Mouse (Mus musculus) cerebellum, adult 11 months (tissue): ENCODE measurements around the gene Mapkapk2.
"Not testable (repeated sequence)": the region's sequence is repeated elsewhere in the genome, so short reads cannot be mapped to it uniquely, and the experiment has no call there.

Source experiments
- DNase-seq: peaks from one replicate; pipeline ENCODE4 v3.0.0; 2022

Gene Mapkapk2

DNA sequence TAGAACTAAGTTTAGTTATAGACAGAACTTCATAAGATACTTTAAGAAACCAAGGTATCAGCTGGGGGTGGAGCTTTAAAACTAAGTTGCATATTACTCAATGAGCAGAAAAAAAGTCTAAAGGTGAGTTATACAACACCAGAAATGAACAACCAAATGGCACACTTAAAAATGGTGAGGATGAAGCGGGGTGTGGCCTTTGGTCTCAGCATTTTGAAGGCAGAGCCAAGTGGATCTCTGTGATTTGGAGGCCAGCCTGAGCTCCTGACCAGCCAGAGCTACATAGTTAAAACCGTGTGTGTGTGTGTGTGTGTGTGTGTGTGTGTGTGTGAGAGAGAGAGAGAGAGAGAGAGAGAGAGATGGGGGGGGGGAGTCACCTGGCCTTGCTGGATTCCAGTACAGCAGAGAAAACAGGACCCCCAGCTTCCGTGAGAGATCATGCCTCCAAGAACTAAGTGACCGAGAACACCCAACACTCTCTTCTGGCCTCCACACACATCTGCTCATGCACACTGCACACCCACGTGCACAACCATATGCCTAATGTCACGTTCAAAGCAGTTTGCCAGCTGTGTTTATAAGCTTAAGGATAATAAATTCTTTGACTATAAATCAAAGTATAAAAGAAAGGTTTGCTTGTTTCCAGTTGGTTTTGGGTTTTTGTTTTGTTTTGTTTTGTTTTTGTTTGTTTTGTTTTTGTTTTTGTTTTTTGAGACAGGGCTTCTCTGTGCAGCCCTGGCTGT lies 49.3 kb downstream of the Mapkapk2 start:
- DNase-seq = no peak

DNA sequence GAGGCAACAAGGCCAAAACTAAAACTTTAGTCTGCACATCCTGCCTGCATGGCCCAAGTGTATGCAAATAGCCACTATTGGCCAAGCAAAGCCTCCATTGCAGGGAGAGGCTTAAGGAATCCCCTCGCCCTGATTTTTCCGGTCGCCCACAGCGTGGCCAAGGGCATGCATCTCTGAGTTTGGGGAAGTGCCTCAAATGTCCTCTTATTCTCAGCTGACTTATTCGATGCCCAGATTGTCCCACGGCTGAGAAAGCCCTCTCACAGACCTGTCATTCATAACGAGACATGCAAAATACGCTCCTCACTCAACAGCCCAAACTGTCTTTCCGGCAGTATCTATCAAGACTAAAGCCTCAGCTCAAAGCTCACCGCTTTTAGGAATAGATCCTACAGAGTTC lies 51.0 kb downstream of the Mapkapk2 start:
- DNase-seq = no peak

DNA sequence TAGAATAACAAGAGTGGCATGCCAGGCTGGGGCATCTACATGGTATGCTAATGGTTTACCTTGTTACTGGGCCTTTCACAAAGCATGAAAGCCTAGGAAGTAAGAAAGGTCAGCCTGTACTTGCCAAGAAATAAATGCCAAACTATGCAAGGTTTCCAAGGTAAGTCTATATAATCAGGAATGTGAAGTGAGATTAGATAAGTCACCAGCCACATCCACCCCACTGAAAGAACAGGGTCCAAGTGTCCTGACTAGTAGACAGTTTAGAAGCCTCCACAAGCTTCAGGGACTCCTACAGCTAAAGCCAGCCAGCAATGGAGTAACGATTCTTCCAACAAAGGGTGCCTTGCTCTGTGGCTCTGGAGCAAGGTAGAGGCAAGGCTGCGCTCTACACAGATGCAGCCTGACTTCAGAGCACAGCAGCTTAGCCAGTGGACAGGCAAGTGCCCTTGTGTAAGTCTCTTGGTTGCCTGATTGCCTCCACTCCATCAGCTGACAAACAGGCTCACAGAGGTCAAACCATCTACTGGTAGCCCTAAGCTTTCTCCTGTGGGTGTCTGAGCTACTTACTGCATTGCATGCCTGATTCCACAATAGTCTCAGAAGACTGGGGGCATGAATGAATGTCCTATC lies 51.8 kb downstream of the Mapkapk2 start:
- DNase-seq = no peak

DNA sequence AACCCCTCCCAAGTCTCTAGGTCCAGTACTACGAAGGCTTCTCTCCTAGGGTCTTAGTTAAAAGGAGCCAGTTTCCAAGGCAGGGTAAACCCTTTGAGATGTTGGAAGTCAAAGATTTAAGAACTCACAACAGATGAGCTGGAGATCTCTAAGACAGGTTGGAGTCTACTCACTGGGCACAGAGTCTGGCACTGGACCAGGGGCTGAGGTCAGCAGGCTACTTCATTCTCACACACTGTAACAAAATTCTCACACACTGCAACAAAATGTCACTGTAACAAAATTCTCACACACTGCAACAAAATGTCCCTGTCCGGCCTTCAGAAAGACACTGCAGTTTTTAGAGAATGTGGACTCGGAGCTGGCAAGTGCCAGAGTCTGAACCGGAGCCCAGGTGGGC lies 54.0 kb downstream of the Mapkapk2 start:
- no peak for DNase-seq

DNA sequence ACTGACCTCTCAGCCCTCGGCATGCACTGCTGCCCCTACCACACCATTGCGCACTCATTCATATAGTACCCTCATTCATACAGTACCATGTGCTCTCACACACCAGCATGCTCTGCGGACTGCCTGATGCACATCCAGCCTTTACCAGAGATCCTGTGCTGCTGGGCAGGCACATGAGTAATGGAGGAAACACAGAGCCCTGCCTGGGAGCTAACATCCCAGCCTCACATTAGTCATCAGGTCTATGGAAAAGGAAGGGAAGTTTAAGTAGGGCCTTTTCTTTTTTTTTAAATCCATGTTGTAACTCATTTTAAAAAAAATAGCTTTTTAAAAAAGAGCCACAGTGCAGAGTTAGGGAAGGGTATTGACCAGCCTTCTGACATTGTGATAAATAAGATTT lies 54.9 kb downstream of the Mapkapk2 start:
- no peak for DNase-seq

DNA sequence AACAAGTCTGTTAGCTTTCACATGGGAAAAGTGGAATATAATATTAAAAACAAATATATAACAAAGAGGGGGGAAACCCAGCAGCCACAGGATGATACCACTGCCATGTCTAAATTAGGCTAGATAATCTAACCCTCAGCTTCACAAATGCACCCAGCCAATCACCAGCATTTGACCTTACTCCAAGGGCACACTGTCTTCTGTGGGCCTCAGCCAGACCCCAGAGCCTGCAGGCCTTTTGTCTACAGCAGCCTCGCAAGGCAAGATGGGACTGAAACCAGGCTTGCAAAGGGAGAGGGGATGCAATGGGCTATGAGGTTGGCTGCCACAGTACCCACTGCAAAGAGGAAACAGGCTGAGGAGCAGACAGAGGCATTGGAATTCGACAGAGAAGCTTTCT lies 55.4 kb downstream of the Mapkapk2 start:
- DNase-seq = no peak

DNA sequence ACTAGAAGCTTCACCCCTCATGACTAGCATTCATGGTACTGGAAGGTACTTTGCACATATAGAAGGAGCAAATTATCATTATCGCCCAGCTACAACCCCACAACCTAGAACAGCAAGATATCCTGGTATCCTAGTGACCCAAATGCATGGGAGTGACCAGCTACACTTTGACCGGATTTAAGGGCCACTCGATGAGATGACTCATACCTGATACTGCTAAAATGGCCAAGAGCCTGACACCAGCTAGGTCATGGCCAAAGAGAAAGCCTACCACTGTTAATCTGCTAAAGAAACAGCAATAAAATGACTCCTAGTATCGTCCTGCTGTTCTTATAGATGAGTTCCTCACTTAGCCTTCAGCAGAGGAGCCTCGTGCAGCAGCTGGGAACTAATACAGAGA lies 58.1 kb downstream of the Mapkapk2 start:
- no peak for DNase-seq

DNA sequence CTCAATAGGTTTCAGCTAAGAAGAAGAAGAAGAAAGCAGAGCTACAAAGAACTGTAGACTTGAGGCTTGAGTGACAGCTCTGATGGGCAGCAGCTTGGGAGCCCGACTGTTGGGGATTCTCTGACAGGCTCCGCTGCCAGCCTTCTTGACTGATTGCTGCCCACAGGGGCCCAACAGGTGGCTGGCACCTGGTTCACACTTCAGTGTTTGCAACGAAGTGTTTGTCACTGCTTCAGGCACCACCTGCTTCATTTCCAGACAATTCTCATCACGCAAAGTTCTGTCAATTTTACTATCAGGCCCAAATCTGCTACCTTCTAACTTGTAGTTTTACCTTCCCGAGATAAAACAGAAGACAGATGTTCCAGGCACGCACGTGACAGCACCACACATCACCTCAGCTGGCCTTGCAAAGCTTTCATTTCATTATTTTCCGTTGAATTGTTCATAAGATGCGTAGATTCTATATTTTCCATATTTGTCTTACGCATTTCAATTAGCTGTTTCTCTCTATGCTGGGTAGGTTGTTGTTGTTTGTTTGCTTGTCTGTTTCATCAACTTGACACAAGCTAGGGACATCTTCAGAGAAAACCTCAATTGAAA lies 59.1 kb downstream of the Mapkapk2 start:
- DNase-seq = no peak

DNA sequence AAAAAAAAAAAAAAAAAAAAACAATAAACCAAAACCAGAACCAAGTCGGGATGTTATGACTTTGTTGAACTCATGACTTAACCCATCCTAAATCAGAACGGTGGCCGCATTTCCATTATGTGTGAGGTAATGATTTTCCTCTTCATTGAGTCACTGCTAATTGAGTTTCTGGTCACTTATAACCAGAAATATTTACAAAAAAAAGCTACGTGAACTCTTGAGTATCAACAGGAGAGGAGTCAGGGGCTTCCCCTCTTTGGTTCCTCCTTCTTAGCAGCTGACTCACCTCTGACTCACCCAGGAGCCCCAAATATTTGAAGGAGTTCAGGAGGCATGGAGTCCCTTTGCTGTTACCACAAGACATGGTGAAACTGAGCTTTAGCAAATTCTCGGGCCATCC lies 59.6 kb downstream of the Mapkapk2 start:
- no peak for DNase-seq

DNA sequence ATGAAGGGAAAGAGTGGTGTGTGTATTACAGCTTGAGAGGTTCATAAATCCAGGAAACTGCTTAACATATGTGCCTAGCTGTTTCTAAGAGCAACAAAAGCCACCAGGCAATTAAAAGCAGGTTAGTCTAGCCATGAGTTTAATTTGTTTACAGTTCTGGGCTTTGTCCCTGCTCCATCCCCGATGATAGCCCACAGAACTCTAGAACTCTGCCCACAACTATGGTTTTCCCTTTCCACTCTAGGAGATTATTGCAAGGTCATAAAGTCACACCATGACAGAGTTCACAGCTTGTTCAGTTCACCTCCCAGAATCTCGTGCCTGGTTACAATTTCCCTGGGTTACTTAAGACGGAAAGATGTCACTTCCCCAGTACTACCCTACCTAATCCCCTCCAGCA lies 66.4 kb downstream of the Mapkapk2 start:
- no peak for DNase-seq

DNA sequence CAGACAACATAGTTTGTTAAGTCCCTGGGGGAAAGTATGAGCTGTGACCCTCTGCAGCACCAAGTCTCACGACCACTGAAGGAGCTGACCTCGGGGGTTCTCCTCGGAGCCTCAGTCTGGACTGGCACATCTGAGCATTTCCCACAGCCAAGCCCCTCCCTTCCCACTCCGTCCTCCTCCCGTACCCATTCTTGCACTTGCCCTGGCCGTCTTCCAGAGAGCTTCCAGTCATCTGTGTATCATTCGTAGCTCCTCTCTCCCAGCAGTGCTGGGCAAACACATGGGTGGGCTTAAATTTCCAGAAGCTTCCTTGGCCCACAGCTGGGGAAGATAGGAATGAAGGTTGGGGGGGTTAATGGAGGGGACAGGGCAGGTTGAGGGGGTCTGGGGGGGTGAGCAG lies 67.4 kb downstream of the Mapkapk2 start:
- DNase-seq = no peak

DNA sequence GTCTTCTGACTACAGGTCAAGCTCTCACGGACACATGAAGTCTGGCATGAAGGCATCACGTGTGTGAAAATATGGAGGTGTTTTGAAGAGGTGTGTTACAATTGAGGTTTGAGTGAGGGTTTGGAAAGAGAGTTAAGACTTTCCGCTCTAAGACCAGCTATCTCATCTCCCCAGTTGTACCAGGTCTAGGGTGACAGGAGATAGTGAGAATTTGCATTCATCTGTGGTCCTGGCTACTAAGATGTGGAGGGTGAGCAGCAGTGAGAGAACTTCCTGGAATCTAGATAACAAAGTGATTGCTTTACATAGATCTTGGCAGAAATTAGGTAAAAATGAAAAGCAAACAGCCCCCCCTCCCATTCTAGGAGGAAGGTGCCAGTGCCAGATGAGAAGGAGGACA lies 68.4 kb downstream of the Mapkapk2 start:
- DNase-seq = no peak

DNA sequence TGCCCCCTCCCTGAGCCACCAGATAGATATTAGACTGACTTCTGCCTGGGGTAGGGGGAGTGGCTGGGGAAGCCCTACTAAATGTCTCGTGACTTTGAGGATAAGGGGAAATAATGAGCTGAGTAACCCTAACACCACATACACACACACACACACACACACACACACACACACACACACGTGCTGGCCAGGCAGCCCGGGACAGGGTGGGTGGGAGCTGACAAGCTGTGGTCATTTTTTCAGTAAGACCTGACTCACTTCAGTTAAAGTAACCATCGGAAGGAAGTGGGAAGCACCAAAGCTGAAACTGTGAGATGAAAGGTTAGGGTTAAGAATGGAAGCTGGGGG lies 71.8 kb downstream of the Mapkapk2 start:
- DNase-seq = no peak

DNA sequence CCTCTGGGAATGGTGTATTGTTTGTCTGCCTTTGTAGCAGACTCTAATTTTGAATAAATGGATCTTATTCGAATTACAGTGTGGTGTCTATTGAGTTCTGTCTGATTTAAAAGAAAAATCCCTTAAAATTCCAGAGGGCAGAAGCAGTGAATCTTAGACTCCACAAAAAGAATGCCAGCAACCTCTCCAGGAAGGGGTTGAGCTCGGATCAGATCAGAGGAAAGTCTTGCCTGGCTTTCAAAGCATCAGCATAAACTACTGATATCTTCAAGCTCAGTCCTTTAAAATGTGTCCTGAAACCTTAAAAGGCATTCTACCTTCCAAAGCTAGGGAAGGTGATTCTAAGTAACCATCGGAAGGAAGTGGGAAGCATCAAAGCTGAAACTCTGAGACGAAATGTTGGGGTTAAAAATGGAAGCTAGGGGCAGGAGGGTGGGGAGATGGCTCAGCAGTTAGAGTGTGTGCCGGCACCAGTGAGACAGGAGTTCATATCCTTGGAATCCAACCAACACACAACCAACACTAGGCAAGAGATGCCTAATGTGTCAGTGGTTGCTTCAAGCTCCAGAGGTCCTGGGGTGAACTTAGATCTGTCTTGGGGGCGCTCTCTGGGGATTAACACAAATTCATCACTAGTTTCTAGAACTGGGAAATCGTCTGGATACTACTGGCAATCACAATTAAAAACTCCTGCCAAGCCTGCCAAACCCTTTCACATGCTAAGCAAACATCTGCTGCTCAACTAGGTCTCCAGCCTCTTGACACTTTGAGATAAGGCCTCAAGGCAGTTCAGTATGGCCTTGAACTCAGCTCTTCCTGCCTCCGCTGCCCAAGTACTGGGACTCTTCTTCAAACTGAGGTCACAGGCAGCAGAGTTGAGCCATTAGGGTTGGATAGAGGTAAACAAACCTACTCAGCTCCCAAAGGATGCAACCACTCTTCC lies 72.5 kb downstream of the Mapkapk2 start:
- DNase-seq = no peak

DNA sequence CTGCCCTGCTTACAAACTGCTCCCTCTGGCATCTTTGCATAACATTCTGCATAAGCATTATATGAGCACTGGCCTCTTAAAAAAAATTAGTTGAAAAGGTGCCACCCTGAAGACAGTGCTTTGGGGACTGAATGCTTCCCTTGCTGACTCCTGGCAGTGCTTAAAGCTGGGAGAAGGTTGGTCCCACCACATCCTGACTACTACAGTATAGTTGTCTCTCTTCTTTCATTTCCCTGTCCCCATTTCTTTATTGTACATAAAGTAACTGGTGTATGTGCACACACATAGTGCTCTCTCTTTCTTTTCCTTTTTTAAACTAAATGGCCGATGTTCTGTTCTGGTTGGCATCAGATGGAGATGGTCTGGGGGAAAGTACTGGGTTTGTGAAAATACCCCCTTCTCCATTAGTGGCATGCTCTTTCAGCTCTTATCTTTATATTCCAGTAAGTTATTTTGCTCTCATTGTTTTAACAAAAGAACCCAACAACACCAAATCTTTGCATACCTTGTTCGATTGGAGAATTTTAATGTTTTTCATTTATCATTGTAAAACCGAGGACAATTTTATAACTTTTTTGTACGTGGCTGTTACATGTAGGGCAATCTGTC lies 74.3 kb downstream of the Mapkapk2 start:
- not testable (repeated sequence) for DNase-seq

DNA sequence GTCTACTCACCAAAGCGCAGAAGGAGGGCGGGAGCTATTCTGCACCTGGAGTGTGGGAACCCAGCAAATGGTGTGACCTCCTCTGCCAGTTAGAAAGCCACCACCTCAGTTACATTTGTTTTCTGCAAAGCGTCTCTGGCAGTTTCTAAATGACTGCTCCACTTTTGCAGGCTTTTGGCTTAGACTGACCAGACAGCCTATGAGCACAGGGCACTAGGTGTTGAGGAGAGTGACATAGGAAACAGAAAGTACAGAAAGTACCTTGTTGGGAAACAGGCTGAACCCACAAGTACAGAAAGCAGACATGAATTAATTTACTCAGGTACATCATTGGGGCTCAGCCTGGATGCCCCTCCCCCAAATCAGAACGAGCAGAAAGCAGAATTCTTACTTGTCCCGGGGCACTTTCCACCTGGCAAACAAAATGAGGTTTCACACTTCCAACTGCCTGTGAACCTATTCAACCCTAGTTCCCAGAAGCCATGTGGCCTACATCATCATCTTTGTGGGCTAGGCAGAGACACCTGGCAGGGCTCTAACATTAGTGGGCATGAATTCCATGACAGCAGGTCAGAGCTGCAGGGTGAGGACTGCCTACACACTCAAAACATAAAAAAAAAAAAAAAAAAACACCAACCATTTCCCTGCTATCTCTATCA lies 74.9 kb downstream of the Mapkapk2 start:
- DNase-seq = peak; percentile 5

DNA sequence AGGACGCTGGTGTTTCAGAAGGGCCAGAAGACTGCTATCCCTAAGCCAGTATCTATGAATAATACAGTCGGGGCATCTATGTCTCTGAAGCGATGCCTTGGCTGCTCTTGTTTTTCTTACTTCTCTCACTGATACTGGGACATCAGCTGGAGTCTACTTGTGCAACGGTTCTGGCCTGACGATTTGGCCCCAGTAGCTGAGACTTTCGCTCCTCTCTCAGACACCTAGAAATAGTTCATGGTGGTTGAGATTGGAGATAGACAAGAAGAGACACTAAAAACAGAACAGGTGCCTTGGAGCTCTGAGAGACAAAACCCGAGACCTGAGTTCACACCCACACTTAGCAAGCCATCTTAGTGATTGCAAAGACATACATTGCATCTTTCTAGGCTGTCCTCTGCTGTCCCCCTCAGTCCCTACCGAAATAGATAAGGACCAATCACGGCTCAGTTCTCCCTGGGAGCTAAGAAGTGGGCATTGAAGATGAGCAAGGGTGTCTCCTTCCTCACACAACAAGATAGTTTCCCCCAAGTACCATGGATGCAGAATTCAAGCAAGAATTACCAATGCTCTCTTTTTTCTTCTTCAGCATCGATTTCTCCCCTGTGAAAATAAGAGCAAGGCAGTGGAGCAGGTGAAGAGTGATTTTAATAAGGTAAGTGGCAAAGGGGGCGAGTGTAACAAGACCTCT lies 75.6 kb downstream of the Mapkapk2 start:
- no peak for DNase-seq

DNA sequence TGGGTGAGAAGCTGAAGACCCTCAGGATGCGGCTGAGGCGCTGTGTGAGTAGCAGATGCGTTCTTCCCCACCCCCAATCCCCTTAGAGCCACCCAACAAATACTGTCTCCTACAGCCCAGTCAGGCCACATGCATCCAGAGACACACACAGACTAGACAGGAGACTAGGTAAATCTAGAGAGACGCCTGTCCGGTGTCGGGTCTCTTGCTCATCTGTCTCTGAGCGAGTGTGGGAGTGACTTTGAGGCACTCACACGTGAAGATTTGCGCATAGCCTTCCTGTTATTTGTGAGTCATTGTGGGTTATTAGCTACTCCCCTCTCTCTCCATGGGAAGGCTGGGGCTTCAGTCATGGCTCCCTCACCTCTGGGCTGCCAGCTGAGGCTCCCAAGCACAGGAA lies 76.2 kb downstream of the Mapkapk2 start:
- no peak for DNase-seq

DNA sequence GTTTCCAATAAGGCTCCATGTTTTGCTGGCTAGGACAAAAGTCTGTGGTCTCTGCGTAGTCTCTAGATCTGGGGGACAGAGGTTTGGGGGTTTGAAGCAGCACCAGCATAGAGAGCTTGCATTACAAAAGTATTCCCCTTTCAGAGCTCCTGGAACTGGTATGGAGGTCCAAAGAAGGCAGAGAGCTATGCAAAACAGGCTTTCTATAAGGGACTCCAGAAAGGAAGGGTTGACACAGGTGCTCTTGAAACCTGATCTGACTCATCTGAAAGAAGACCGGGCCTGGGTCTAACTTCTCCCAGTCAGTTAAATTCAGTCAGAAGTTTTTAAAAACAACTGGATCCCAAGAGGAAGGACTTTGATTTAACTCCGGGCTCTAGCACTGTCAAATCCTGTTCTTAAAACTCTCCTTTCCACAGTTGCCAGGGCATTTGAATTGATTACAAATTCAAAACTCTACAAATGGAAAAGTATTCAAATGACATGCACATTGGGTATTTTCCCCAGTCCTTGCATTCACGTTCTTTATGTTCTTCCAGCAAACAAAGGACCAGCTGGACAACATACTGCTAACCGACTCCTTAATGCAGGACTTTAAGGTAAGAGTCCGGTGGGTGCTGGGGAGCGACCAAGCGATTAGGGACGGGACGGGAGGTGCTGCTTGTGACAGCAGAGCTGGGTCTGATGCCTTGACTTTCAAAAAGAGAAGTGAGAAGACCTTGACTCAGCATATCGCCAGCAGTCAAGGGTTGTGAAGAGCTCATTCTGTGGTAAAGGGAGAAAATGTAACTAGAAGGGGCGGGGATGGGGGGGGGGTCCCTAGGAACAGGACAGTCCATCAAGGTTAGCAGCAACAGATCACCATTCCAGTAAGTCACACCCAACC lies 77.0 kb downstream of the Mapkapk2 start:
- no peak for DNase-seq

DNA sequence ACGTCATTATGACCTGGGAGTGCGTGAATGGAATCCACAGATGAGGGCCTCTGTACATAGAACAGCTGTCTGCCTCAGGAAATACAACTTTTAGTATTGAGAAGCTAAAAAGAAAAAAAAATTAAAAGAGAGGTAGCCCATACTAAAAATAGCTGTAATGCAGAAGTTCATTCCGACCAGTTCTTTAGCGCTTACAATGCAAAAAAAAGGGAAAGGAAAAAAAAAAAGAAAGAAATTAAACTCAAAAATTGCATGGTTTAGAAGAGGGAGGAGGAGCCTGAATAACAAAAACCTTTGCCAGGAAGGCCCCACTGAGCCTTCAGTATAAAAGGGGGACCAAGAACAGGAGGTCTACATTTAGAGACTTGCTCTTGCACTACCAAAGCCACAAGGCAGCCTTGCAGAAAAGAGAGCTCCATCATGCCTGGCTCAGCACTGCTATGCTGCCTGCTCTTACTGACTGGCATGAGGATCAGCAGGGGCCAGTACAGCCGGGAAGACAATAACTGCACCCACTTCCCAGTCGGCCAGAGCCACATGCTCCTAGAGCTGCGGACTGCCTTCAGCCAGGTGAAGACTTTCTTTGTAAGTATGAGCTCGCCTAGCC lies 78.0 kb downstream of the Mapkapk2 start, which contains the start of gene Il10:
Gene Il10, plus strand, starts transcription at position 354 of the 607 bp plus-strand sequence.
- no peak for DNase-seq
